In genomic region chr5:24539571-24540296, GRCm38 (mm10) we compare ENCODE assay signal across 19 mouse cellular contexts. TPM values are rescaled to one million over a fixed set of nuclear protein-coding genes. Genes with fewer than 3 reads are reported as not detected.
DNase-seq lines count a peak whose midpoint lies in the region; ATAC-seq and TF ChIP-seq lines count a peak whose summit lies in the region.
"Had no signal": no experiment of that assay in that cellular context is flagged by ENCODE, and none has a peak within 500 bp of the region (broad histone marks: within the 10 kb centered on the region; RNA-seq: fewer than 3 reads in every experiment).

No protein-coding gene starts in this region.

- H3K4me1 ChIP-seq in hindbrain, embryonic 10.5 days (replicated peaks) = peaks cover 30% of the 10 kb centered on the region
- no peaks in the 10 kb centered on the region for H3K4me1 ChIP-seq in hindbrain, postnatal 0 days (ENCODE audit: insufficient read depth, low read length)
- H3K4me1 ChIP-seq in bone marrow macrophage, adult 2 months (ENCODE audit: control insufficient read depth, insufficient read depth, low read length) = peaks cover 21% of the 10 kb centered on the region
- peaks cover 27% of the 10 kb centered on the region for H3K4me1 ChIP-seq in heart, postnatal 0 days (ENCODE audit: control insufficient read depth, insufficient read depth)

- H3K27ac ChIP-seq in hindbrain, embryonic 10.5 days = 0 out of 2 replicates have a peak overlapping the region, but pooled peaks have one; percentile 36
- no peak overlapping the region for H3K27ac ChIP-seq in hindbrain, postnatal 0 days
- H3K27ac ChIP-seq in bone marrow macrophage, adult 2 months (ENCODE audit: insufficient read depth, low read depth, low read length) = peak overlapping the region; percentile 46
- H3K27ac ChIP-seq in heart, postnatal 0 days (ENCODE audit: low read depth) = peak overlapping the region; percentile 88
- H3K27ac ChIP-seq: left cerebral cortex, adult 2 months; liver, embryonic 14.5 days had no signal

- H3K9ac ChIP-seq in hindbrain, postnatal 0 days (replicated peaks; ENCODE audit: low read length) = no peak overlapping the region
- H3K9ac ChIP-seq in heart, postnatal 0 days (replicated peaks; ENCODE audit: low read depth, low read length) = no peak overlapping the region; the same call in 1 of the 2 replicates
- H3K9ac ChIP-seq: liver, embryonic 14.5 days had no signal

- peaks cover 25% of the 10 kb centered on the region; the same call in 1 of the 2 replicates for H3K27me3 ChIP-seq in hindbrain, embryonic 10.5 days (ENCODE audit: insufficient read depth, poor library complexity, severe bottlenecking)
- 0 out of 2 replicates have a peak, but pooled peaks cover 4% of the 10 kb centered on the region for H3K27me3 ChIP-seq in hindbrain, postnatal 0 days (ENCODE audit: insufficient read depth, low read length)
- no peaks in the 10 kb centered on the region for H3K27me3 ChIP-seq in heart, postnatal 0 days (ENCODE audit: control insufficient read depth, insufficient read depth, low read length)

- no peak for TF ChIP-seq POLR2A in bone marrow macrophage, adult 2 months (IDR thresholded peaks at IDR 0.05; ENCODE audit: borderline replicate concordance, low read depth, low read length)

- 82% methylated on average over 22 of the region's 22 CpGs for WGBS in hindbrain, embryonic 10.5 days
- 78% methylated on average over 22 of the region's 22 CpGs for WGBS in hindbrain, postnatal 0 days
- 67% methylated on average over 22 of the region's 22 CpGs for WGBS in heart, postnatal 0 days

- peak; percentile 92 for DNase-seq in heart, adult 11 months
- no peak for DNase-seq in heart, adult 18-20 months
- no peak for DNase-seq in hindbrain, embryonic 10.5 days (ENCODE audit: low spot score)
- no peak for DNase-seq in hindbrain, postnatal 0 days (ENCODE audit: low spot score)
- DNase-seq in heart, postnatal 0 days (ENCODE audit: low spot score) = no peak
- no peak for DNase-seq in cerebellum, adult 11-12 months
- DNase-seq: B cell, adult 2 months; cerebellum, adult 9-10 months; kidney, adult 11 months; retina, postnatal 1 day had no signal

- H3K4me2 ChIP-seq in hindbrain, postnatal 0 days (ENCODE audit: low read depth, low read length) = no peak overlapping the region
- H3K4me2 ChIP-seq in heart, postnatal 0 days (ENCODE audit: low read depth, low read length) = peak overlapping the region; percentile 69
- H3K4me2 ChIP-seq: midbrain, embryonic 11.5 days had no signal

- H3K36me3 ChIP-seq in hindbrain, embryonic 10.5 days = no peaks in the 10 kb centered on the region
- H3K36me3 ChIP-seq in hindbrain, postnatal 0 days (ENCODE audit: insufficient read depth, low read length) = no peaks in the 10 kb centered on the region
- H3K36me3 ChIP-seq in heart, postnatal 0 days (replicated peaks; ENCODE audit: control insufficient read depth, insufficient read depth, low read length) = no peaks in the 10 kb centered on the region

- ATAC-seq in hindbrain, postnatal 0 days = no peak
- ATAC-seq in heart, postnatal 0 days (ENCODE audit: insufficient read depth, low read depth) = no peak
- ATAC-seq: forebrain, embryonic 14.5 days had no signal

- no peak overlapping the region for H3K4me3 ChIP-seq in hindbrain, embryonic 10.5 days
- H3K4me3 ChIP-seq in hindbrain, postnatal 0 days (ENCODE audit: low read length) = no peak overlapping the region
- peak overlapping the region; percentile 51 for H3K4me3 ChIP-seq in bone marrow macrophage, adult 2 months (ENCODE audit: insufficient read depth, low read length)
- peak overlapping the region; percentile 35; the same call in 1 of the 2 replicates for H3K4me3 ChIP-seq in heart, postnatal 0 days (ENCODE audit: low read depth, low read length)
- H3K4me3 ChIP-seq: left cerebral cortex, adult 2 months had no signal

- H3K9me3 ChIP-seq in hindbrain, embryonic 10.5 days = no peaks in the 10 kb centered on the region
- no peaks in the 10 kb centered on the region for H3K9me3 ChIP-seq in hindbrain, postnatal 0 days (ENCODE audit: low read length)
- H3K9me3 ChIP-seq in heart, postnatal 0 days (replicated peaks; ENCODE audit: control insufficient read depth, low read length) = no peaks in the 10 kb centered on the region

- TF ChIP-seq EP300 in heart, postnatal 0 days (IDR thresholded peaks at IDR 0.05; ENCODE audit: low read depth) = no peak

- TF ChIP-seq CTCF in hindbrain, postnatal 0 days (IDR thresholded peaks at IDR 0.05; ENCODE audit: low read depth) = no peak
- no peak for TF ChIP-seq CTCF in bone marrow macrophage, adult 2 months (IDR thresholded peaks at IDR 0.05; ENCODE audit: low read depth, low read length)
- no peak for TF ChIP-seq CTCF in heart, postnatal 0 days (IDR thresholded peaks at IDR 0.05; ENCODE audit: low read depth)

RNA-seq across cellular contexts. Expression of gene Asb10, which starts 1.0 kb away (rescaled TPM):
- 10 to 100 TPM; 83.7 to 90.6 TPM for total RNA-seq in heart, adult 18-20 months (2021)
- 0.17 TPM in 1 of 2 replicates, not detected in the other for polyA plus RNA-seq in hindbrain, embryonic 10.5 days (2016; fragmentation: Nextera tagmentation; extraction: Ambion mirVana)
- 0.10 TPM in 1 of 2 replicates, not detected in the other for total RNA-seq in hindbrain, postnatal 0 days (2014; rRNA removed)
- polyA plus RNA-seq in hindbrain, postnatal 0 days (2015; fragmentation: Nextera tagmentation; extraction: Ambion mirVana) = 0.16 and 0.21 TPM in 2 replicates
- 0.64 and 1.4 TPM in 2 replicates for polyA plus RNA-seq in bone marrow macrophage, adult 2 months (2012; ENCODE audit: insufficient read depth, insufficient read length, missing spikeins)
- total RNA-seq in heart, postnatal 0 days (2014; rRNA removed; ENCODE audit: low replicate concordance) = 34.4 and 44.0 TPM in 2 replicates
- 20.8 and 24.3 TPM in 2 replicates for polyA plus RNA-seq in heart, postnatal 0 days (2015; fragmentation: Nextera tagmentation; extraction: Ambion mirVana)
- total RNA-seq: hematopoietic stem cell, adult 5-6 weeks; left cerebral cortex, adult 2 months had no signal

RNA-seq across cellular contexts. Expression of gene Gbx1, which starts 12.7 kb away (rescaled TPM):
- not detected for total RNA-seq in heart, adult 18-20 months (2021)
- 1.3 and 1.5 TPM in 2 replicates for polyA plus RNA-seq in hindbrain, embryonic 10.5 days (2016; fragmentation: Nextera tagmentation; extraction: Ambion mirVana)
- 6.5 and 11.3 TPM in 2 replicates for total RNA-seq in hindbrain, postnatal 0 days (2014; rRNA removed)
- polyA plus RNA-seq in hindbrain, postnatal 0 days (2015; fragmentation: Nextera tagmentation; extraction: Ambion mirVana) = 4.1 and 4.4 TPM in 2 replicates
- not detected in 2 replicates for polyA plus RNA-seq in bone marrow macrophage, adult 2 months (2012; ENCODE audit: insufficient read depth, insufficient read length, missing spikeins)
- total RNA-seq in heart, postnatal 0 days (2014; rRNA removed; ENCODE audit: low replicate concordance) = not detected in 2 replicates
- polyA plus RNA-seq in heart, postnatal 0 days (2015; fragmentation: Nextera tagmentation; extraction: Ambion mirVana) = not detected in 2 replicates
- total RNA-seq: common myeloid progenitor, adult 5-6 weeks; hematopoietic stem cell, adult 5-6 weeks had no signal
- polyA plus RNA-seq: liver, embryonic 14.5 days; lung, embryonic 16.5 days had no signal

RNA-seq across cellular contexts. Expression of gene 4931409K22Rik, which starts 16.9 kb away (rescaled TPM):
- total RNA-seq in heart, adult 18-20 months (2021) = not detected
- polyA plus RNA-seq in hindbrain, embryonic 10.5 days (2016; fragmentation: Nextera tagmentation; extraction: Ambion mirVana) = 0.07 and 0.10 TPM in 2 replicates
- total RNA-seq in hindbrain, postnatal 0 days (2014; rRNA removed) = not detected in 2 replicates
- polyA plus RNA-seq in hindbrain, postnatal 0 days (2015; fragmentation: Nextera tagmentation; extraction: Ambion mirVana) = 0.09 and 0.16 TPM in 2 replicates
- polyA plus RNA-seq in bone marrow macrophage, adult 2 months (2012; ENCODE audit: insufficient read depth, insufficient read length, missing spikeins) = not detected in 2 replicates
- total RNA-seq in heart, postnatal 0 days (2014; rRNA removed; ENCODE audit: low replicate concordance) = not detected in 2 replicates
- polyA plus RNA-seq in heart, postnatal 0 days (2015; fragmentation: Nextera tagmentation; extraction: Ambion mirVana) = not detected in 2 replicates
- total RNA-seq: common myeloid progenitor, adult 5-6 weeks; hematopoietic stem cell, adult 5-6 weeks had no signal
- polyA plus RNA-seq: embryonic facial prominence, embryonic 11.5 days; liver, embryonic 14.5 days; lung, embryonic 16.5 days; midbrain, embryonic 11.5 days had no signal

RNA-seq across cellular contexts. Expression of gene Abcf2, which starts 37.5 kb away (rescaled TPM):
- total RNA-seq in heart, adult 18-20 months (2021) = 10 to 100 TPM; 53.5 to 54.9 TPM
- polyA plus RNA-seq in hindbrain, embryonic 10.5 days (2016; fragmentation: Nextera tagmentation; extraction: Ambion mirVana) = 125 and 159 TPM in 2 replicates
- 60.6 and 65.6 TPM in 2 replicates for total RNA-seq in hindbrain, postnatal 0 days (2014; rRNA removed)
- 65.4 and 66.5 TPM in 2 replicates for polyA plus RNA-seq in hindbrain, postnatal 0 days (2015; fragmentation: Nextera tagmentation; extraction: Ambion mirVana)
- 32.7 and 34.5 TPM in 2 replicates for polyA plus RNA-seq in bone marrow macrophage, adult 2 months (2012; ENCODE audit: insufficient read depth, insufficient read length, missing spikeins)
- total RNA-seq in heart, postnatal 0 days (2014; rRNA removed; ENCODE audit: low replicate concordance) = 53.7 and 56.0 TPM in 2 replicates
- 46.0 and 49.6 TPM in 2 replicates for polyA plus RNA-seq in heart, postnatal 0 days (2015; fragmentation: Nextera tagmentation; extraction: Ambion mirVana)

RNA-seq across cellular contexts. Expression of gene Chpf2, which starts 46.8 kb away (rescaled TPM):
- total RNA-seq in heart, adult 18-20 months (2021) = 1 to 10 TPM; 5.8 to 6.9 TPM
- polyA plus RNA-seq in hindbrain, embryonic 10.5 days (2016; fragmentation: Nextera tagmentation; extraction: Ambion mirVana) = 16.5 and 19.3 TPM in 2 replicates
- total RNA-seq in hindbrain, postnatal 0 days (2014; rRNA removed) = 38.3 and 46.2 TPM in 2 replicates
- polyA plus RNA-seq in hindbrain, postnatal 0 days (2015; fragmentation: Nextera tagmentation; extraction: Ambion mirVana) = 25.0 and 26.9 TPM in 2 replicates
- 29.9 and 31.5 TPM in 2 replicates for polyA plus RNA-seq in bone marrow macrophage, adult 2 months (2012; ENCODE audit: insufficient read depth, insufficient read length, missing spikeins)
- 34.9 and 64.4 TPM in 2 replicates for total RNA-seq in heart, postnatal 0 days (2014; rRNA removed; ENCODE audit: low replicate concordance)
- polyA plus RNA-seq in heart, postnatal 0 days (2015; fragmentation: Nextera tagmentation; extraction: Ambion mirVana) = 10.5 and 13.2 TPM in 2 replicates

Comparison
In these comparisons a context has a peak if more than half of its experiments do, and no peak if none do; other contexts are left out.
1. H3K4me3 ChIP-seq: peak in bone marrow macrophage, adult 2 months (single experiment) and heart, postnatal 0 days (single experiment); none in hindbrain, embryonic 10.5 days (single experiment) and hindbrain, postnatal 0 days (single experiment).